Mouse (Mus musculus) T-helper 1 cell (primary cell): Measurements from ENCODE around the gene Olfr918.

Experiments
- in situ Hi-C: fragments of 300-600 bp; cut with MboI, MseI; formaldehyde crosslinking; loops from one replicate; pipeline ENCODE4 v1.15.1; 2025; ENCODE audit warnings: high pct_unique_total_duplicates

Gene Olfr918

GRCm38 (mm10) chr9:38674501-38674900 is at the start of gene Olfr918:
Gene Olfr918, minus strand, starts transcription at chr9:38674601.
- in situ Hi-C loops = no loop called here

GRCm38 (mm10) chr9:38724044-38724443 is 49.6 kb upstream of the Olfr918 start:
- in situ Hi-C loops = no loop called here

GRCm38 (mm10) chr9:38718927-38719441 is 44.6 kb upstream of the Olfr918 start:
- in situ Hi-C loops = no loop called here

GRCm38 (mm10) chr9:38718102-38718501 is 43.7 kb upstream of the Olfr918 start, which contains the start of gene Vwa5a:
Gene Vwa5a, plus strand, starts transcription at chr9:38718268.
- in situ Hi-C loops = no loop called here

- in situ Hi-C loops = no loop called here
These were observed 1.5 kb downstream of the Olfr918 start for GRCm38 (mm10) chr9:38672887-38673286.

- in situ Hi-C loops = no loop called here
These were observed 8.7 kb downstream of the Olfr918 start, which contains the start of gene Olfr917 for GRCm38 (mm10) chr9:38665742-38666141. Gene Olfr917, minus strand, starts transcription at chr9:38665842.

- in situ Hi-C loops = no loop called here
These were observed 14.6 kb downstream of the Olfr918 start, which contains the start of gene Olfr916 for GRCm38 (mm10) chr9:38659775-38660174. Gene Olfr916, minus strand, starts transcription at chr9:38659875.

- in situ Hi-C loops = no loop called here
These were observed 42.0 kb downstream of the Olfr918 start for GRCm38 (mm10) chr9:38632406-38632805.
